Mouse (Mus musculus) liver, adult 2 months (tissue): ENCODE results near the gene Tmcc2.

Source experiments
- CTCF ChIP-seq: fragments of 200-500 bp; IDR thresholded peaks from 2 replicates; pipeline ENCODE4 v1.5.1; 2011; ENCODE audit warnings: low read depth, low read length, control low read depth
- POLR2A ChIP-seq: fragments of 200-500 bp; IDR thresholded peaks from 2 replicates; pipeline ENCODE4 v1.6.1; 2011; ENCODE audit warnings: low read length, control low read depth; ENCODE audit not compliant: insufficient read depth; ENCODE audit errors: extremely low read depth

DNA sequence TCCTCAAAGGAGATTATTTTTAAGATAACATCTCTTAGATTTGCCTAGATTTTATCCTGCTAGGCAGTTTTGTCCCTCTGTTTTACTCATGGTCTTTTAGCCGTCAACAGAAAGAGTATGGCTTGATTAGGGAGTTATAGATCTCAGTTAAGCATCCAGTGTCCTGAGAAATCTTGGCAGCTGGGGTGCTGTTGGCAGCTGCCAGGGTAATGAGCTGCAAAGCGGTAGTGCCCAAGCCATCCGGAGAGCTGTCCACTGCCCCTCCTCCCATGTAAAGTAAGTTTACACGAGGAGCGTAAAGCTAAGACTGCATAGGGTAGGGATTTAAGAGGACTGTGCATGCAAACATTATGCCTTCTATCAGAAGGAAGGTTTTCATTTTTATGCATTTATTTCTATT is 42.3 kb upstream of the Tmcc2 start:
- TF ChIP-seq POLR2A (no peak), CTCF (no peak)
